Mouse (Mus musculus) bone marrow, adult 2 months (tissue): ENCODE data around the gene Spink8.

ENCODE experiments used
- CTCF ChIP-seq: fragments of 200-500 bp; IDR thresholded peaks from 2 replicates; pipeline ENCODE4 v1.5.1; 2011; ENCODE audit warnings: low read length, control low read depth; ENCODE audit not compliant: control insufficient read depth, insufficient read depth
- POLR2A ChIP-seq: fragments of 200-500 bp; IDR thresholded peaks from 2 replicates; pipeline ENCODE4 v1.6.1; 2011; ENCODE audit warnings: low read depth, mild to moderate bottlenecking, control low read depth, low read length, borderline replicate concordance; ENCODE audit not compliant: control insufficient read depth

GRCm38 (mm10) chr9:109826181-109826580 lies 14.1 kb downstream of the Spink8 start:
- TF ChIP-seq CTCF (no peak), POLR2A (no peak)
